Mouse (Mus musculus) neural tube, embryonic 14.5 days (tissue): Measurements from ENCODE around the gene Retnlb. TPM values are rescaled to one million over a fixed set of nuclear protein-coding genes. Genes with fewer than 3 reads are reported as not detected.

Experiments
- ATAC-seq: fragments of 200-750 bp; cut with Nextera tagmentation; 2 replicates; pipeline ENCODE4 v1.8.0; 2017; ENCODE audit warnings: low read depth, mild to moderate bottlenecking, moderate TSS enrichment, moderate library complexity
- H3K27ac ChIP-seq: fragments of 300-500 bp; sonication (generic); 2 replicates; pipeline ENCODE4 v1.5.1; 2014; ENCODE audit warnings: low read depth, mild to moderate bottlenecking, control low read depth, low read length, moderate library complexity, mixed read lengths
- H3K27me3 ChIP-seq: fragments of 300-500 bp; sonication (generic); 2 replicates; pipeline ENCODE4 v1.6.1; 2014; ENCODE audit warnings: low read length; ENCODE audit not compliant: control insufficient read depth, insufficient read depth
- H3K36me3 ChIP-seq: fragments of 300-500 bp; sonication (generic); 2 replicates; pipeline ENCODE4 v1.6.1; 2014; ENCODE audit warnings: low read length, mixed read lengths; ENCODE audit not compliant: control insufficient read depth, insufficient read depth
- H3K4me1 ChIP-seq: fragments of 300-500 bp; sonication (generic); 2 replicates; pipeline ENCODE4 v1.6.1; 2014; ENCODE audit warnings: low read length; ENCODE audit not compliant: control insufficient read depth, insufficient read depth
- H3K4me2 ChIP-seq: fragments of 300-500 bp; sonication (generic); 2 replicates; pipeline ENCODE4 v1.6.1; 2014; ENCODE audit warnings: mild to moderate bottlenecking, low read depth, low read length, control low read depth
- H3K4me3 ChIP-seq: fragments of 300-500 bp; sonication (generic); 2 replicates; pipeline ENCODE4 v1.5.1; 2014; ENCODE audit warnings: low read depth, low read length, control low read depth, mixed read lengths
- H3K9ac ChIP-seq: fragments of 300-500 bp; sonication (generic); replicated peaks from 2 replicates; pipeline ENCODE4 v1.6.1; 2014; ENCODE audit warnings: low read depth, mild to moderate bottlenecking, control low read depth, low read length, mixed read lengths
- H3K9me3 ChIP-seq: fragments of 300-500 bp; sonication (generic); 2 replicates; pipeline ENCODE4 v1.6.1; 2016; ENCODE audit warnings: low read length; ENCODE audit not compliant: control insufficient read depth
- WGBS: fragments of 180-500 bp; shearing (Covaris S2); extraction: QIAGEN DNeasy Blood & Tissue Kit; methylation state at CpG from one replicate; pipeline ENCODE4 v1.1.7; 2014; 5-methylcytosine and 5-hydroxymethylcytosine counted together
- polyA plus RNA-seq: library from polyadenylated mRNA; unstranded; fragments of >200 nt; fragmentation: Nextera tagmentation; extraction: Ambion mirVana; gene quantifications from 2 replicates; pipeline ENCODE4 v1.2.1, GENCODE M21; 2014

Gene Retnlb
- not detected in 2 replicates for polyA plus RNA-seq

- Histone ChIP-seq H3K4me3 (no peak within 1 kb of the TSS), H3K9ac (no peak within 1 kb of the TSS), H3K27ac (no peak within 1 kb of the TSS), H3K36me3 (no peaks in the 10 kb centered on the region), H3K27me3 (no peaks in the 10 kb centered on the region), H3K9me3 (no peaks in the 10 kb centered on the region), H3K4me2 (no peak within 1 kb of the TSS), H3K4me1 (no peaks in the 10 kb centered on the region)
- ATAC-seq: no peak
- 100% methylated on average over 2 of the region's 2 CpGs for WGBS
Observed at GRCm38 (mm10) chr16:48816695-48817094, at the start of gene Retnlb. Retnlb (plus strand) TSS chr16:48816856.

- H3K4me3 ChIP-seq: no peak overlapping the region
- ATAC-seq: no peak
Observed at GRCm38 (mm10) chr16:48769183-48769582, 47.5 kb upstream of the Retnlb start.

GRCm38 (mm10) chr16:48771971-48772445 lies 44.6 kb upstream of the Retnlb start, which contains the start of gene Trat1:
Trat1 (minus strand) TSS chr16:48772021.
- Histone ChIP-seq H3K9ac (no peak within 1 kb of the TSS), H3K9me3 (no peaks in the 10 kb centered on the region), H3K4me2 (no peak within 1 kb of the TSS), H3K4me3 (no peak within 1 kb of the TSS), H3K27ac (no peak within 1 kb of the TSS), H3K36me3 (no peaks in the 10 kb centered on the region), H3K27me3 (no peaks in the 10 kb centered on the region), H3K4me1 (no peaks in the 10 kb centered on the region)
- no peak for ATAC-seq
- 87% methylated on average over 3 of the region's 3 CpGs for WGBS

More at GRCm38 (mm10) chr16:48769183-48769582, 47.5 kb upstream of the Retnlb start:
- Histone ChIP-seq H3K4me2 (no peak overlapping the region), H3K36me3 (no peaks in the 10 kb centered on the region), H3K9ac (no peak overlapping the region), H3K4me1 (no peaks in the 10 kb centered on the region), H3K27me3 (no peaks in the 10 kb centered on the region), H3K27ac (no peak overlapping the region), H3K9me3 (no peaks in the 10 kb centered on the region)
- 92% methylated on average over 3 of the region's 3 CpGs for WGBS

- Histone ChIP-seq H3K27me3 (no peaks in the 10 kb centered on the region), H3K27ac (no peak overlapping the region), H3K9me3 (no peaks in the 10 kb centered on the region), H3K36me3 (no peaks in the 10 kb centered on the region), H3K4me2 (no peak overlapping the region), H3K9ac (no peak overlapping the region), H3K4me1 (no peaks in the 10 kb centered on the region), H3K4me3 (no peak overlapping the region)
- no peak for ATAC-seq
- WGBS: 67% methylated on average over 2 of the region's 2 CpGs
Observed at GRCm38 (mm10) chr16:48777254-48777653, 39.4 kb upstream of the Retnlb start.

- Histone ChIP-seq H3K27me3 (no peaks in the 10 kb centered on the region), H3K4me2 (no peak overlapping the region), H3K4me3 (no peak overlapping the region), H3K27ac (no peak overlapping the region), H3K9me3 (no peaks in the 10 kb centered on the region), H3K4me1 (no peaks in the 10 kb centered on the region), H3K9ac (no peak overlapping the region), H3K36me3 (no peaks in the 10 kb centered on the region)
- WGBS: 82% methylated on average over 3 of the region's 3 CpGs
- no peak for ATAC-seq
Observed at GRCm38 (mm10) chr16:48786258-48786657, 30.4 kb upstream of the Retnlb start.

- Histone ChIP-seq H3K27me3 (no peaks in the 10 kb centered on the region), H3K9ac (no peak overlapping the region), H3K4me2 (no peak overlapping the region), H3K36me3 (no peaks in the 10 kb centered on the region), H3K27ac (no peak overlapping the region), H3K9me3 (no peaks in the 10 kb centered on the region), H3K4me1 (no peaks in the 10 kb centered on the region), H3K4me3 (no peak overlapping the region)
- WGBS: 81% methylated on average over 4 of the region's 4 CpGs
- ATAC-seq: no peak
Observed at GRCm38 (mm10) chr16:48788704-48789185, 27.9 kb upstream of the Retnlb start.

GRCm38 (mm10) chr16:48798285-48798684 lies 18.4 kb upstream of the Retnlb start:
- no peaks in the 10 kb centered on the region for H3K36me3 ChIP-seq
- no peak overlapping the region for H3K4me2 ChIP-seq
- H3K4me1 ChIP-seq: no peaks in the 10 kb centered on the region
- H3K9me3 ChIP-seq: no peaks in the 10 kb centered on the region
- ATAC-seq: no peak
- H3K9ac ChIP-seq: no peak overlapping the region
- H3K27me3 ChIP-seq: no peaks in the 10 kb centered on the region
- H3K4me3 ChIP-seq: no peak overlapping the region
- WGBS: 79% methylated on average over 3 of the region's 3 CpGs
- no peak overlapping the region for H3K27ac ChIP-seq

- H3K4me1 ChIP-seq: no peaks in the 10 kb centered on the region
- H3K27ac ChIP-seq: no peak overlapping the region
- no peak overlapping the region for H3K4me3 ChIP-seq
- no peak for ATAC-seq
- H3K36me3 ChIP-seq: no peaks in the 10 kb centered on the region
- 90% methylated on average over 3 of the region's 3 CpGs for WGBS
- no peaks in the 10 kb centered on the region for H3K9me3 ChIP-seq
- H3K27me3 ChIP-seq: no peaks in the 10 kb centered on the region
- no peak overlapping the region for H3K4me2 ChIP-seq
- H3K9ac ChIP-seq: no peak overlapping the region
Observed at GRCm38 (mm10) chr16:48799470-48799869, 17.2 kb upstream of the Retnlb start.

- Histone ChIP-seq H3K4me2 (no peak overlapping the region), H3K9me3 (no peaks in the 10 kb centered on the region), H3K36me3 (no peaks in the 10 kb centered on the region), H3K27ac (no peak overlapping the region), H3K27me3 (no peaks in the 10 kb centered on the region), H3K4me1 (no peaks in the 10 kb centered on the region), H3K4me3 (no peak overlapping the region), H3K9ac (no peak overlapping the region)
- ATAC-seq: no peak
- 94% methylated on average over 2 of the region's 2 CpGs for WGBS
Observed at GRCm38 (mm10) chr16:48800906-48801305, 15.8 kb upstream of the Retnlb start.
